Mouse (Mus musculus) bone marrow macrophage, adult 2 months (primary cell): ENCODE results near the gene Gm5108. TPM values are rescaled to one million over a fixed set of nuclear protein-coding genes. Genes with fewer than 3 reads are reported as not detected.

ENCODE experiments used
- H3K27ac ChIP-seq: 2 replicates; pipeline ENCODE4 v1.5.1; 2012; ENCODE audit warnings: low read depth, low read length; ENCODE audit not compliant: insufficient read depth
- H3K4me1 ChIP-seq: 2 replicates; pipeline ENCODE4 v1.6.1; 2012; ENCODE audit warnings: low read length; ENCODE audit not compliant: control insufficient read depth, insufficient read depth
- H3K4me3 ChIP-seq: 2 replicates; pipeline ENCODE4 v1.5.1; 2012; ENCODE audit warnings: mild to moderate bottlenecking, low read length, moderate library complexity; ENCODE audit not compliant: insufficient read depth
- CTCF ChIP-seq: IDR thresholded peaks from 2 replicates; pipeline ENCODE4 v1.5.1; 2012; ENCODE audit warnings: low read depth, mild to moderate bottlenecking, low read length, moderate library complexity
- POLR2A ChIP-seq: IDR thresholded peaks from 2 replicates; pipeline ENCODE4 v1.6.1; 2012; ENCODE audit warnings: mild to moderate bottlenecking, low read depth, low read length, borderline replicate concordance
- polyA plus RNA-seq: library from polyadenylated mRNA; stranded (reverse); fragments of >200 nt; gene quantifications from 2 replicates; pipeline ENCODE4 v1.2.4, GENCODE M21; 2012; ENCODE audit not compliant: missing spikeins, insufficient read depth, insufficient read length

Gm5108 gene
- polyA plus RNA-seq: not detected in 2 replicates

- no peak within 1 kb of the TSS for H3K27ac ChIP-seq
- peaks cover 10% of the 10 kb centered on the region for H3K4me1 ChIP-seq
- no peak within 1 kb of the TSS for H3K4me3 ChIP-seq
- TF ChIP-seq POLR2A: no peak
- TF ChIP-seq CTCF: no peak
These were observed at the start of gene Gm5108 for GRCm38 (mm10) chr5:67941369-67941768. Gene Gm5108 (plus strand): TSS chr5:67941669.

DNA sequence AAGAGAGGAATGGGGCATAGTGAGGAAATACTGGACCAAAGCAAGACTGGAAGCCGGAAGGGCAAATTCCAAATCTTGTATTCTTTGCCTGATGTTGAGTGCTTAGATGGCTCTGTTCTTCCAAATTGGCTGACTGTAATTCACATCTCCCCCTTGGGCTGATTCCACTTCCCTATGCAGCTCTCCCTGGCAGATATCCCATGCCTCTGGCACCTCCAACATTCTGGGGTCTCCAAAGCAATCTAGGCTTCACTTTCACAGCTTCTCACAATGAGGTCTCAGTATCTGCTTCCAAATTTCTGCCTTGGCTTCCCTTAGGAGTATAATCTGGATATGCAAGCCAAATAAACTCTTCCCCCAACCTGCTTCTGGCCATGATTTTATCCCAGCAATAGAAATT is 42.5 kb upstream of the Gm5108 start:
- Histone ChIP-seq H3K4me3 (no peak overlapping the region), H3K27ac (no peak overlapping the region), H3K4me1 (no peaks in the 10 kb centered on the region)
- no peak for TF ChIP-seq POLR2A

DNA sequence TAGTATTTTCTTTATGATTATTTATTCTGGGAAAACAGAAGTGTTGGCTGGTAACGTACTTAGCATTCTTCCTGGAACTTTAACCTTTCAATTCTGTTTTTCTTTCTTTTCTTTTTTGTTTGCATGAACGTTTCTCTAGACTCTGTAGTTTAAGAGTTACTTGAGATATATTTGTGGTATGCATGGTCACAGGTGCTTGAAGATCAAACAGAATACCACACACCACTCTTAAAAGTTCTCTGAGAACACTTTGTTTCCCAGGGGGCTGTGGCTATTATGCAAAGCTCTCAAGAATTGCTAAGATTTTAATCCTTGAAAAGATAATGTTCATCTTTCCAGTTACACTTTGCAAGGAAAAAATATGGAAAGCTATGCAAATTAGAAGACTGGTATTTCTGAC is 36.9 kb upstream of the Gm5108 start:
- Histone ChIP-seq H3K4me3 (no peak overlapping the region), H3K27ac (no peak overlapping the region), H3K4me1 (no peaks in the 10 kb centered on the region)
- TF ChIP-seq POLR2A (no peak), CTCF (no peak)

DNA sequence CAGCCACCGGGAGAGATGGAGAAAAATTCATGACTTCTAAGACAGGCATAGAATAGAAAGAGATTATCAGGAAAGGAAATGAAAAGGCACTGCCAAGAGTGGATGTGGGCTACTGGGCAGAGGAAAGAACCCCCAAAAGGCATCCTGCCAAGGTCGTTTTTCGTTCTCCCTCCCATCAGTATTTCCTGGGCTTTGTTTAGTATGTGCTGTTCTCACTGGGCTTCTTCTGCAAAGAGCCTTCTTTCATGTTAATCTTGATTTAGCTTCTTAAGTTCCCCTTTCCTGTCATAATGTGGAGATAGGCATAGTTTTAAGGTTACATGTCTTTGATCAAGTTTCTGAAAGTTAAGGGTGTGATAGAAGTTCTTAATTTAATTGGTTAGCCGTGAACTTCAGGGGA is 10.9 kb upstream of the Gm5108 start:
- Histone ChIP-seq H3K4me3 (no peak overlapping the region), H3K4me1 (no peaks in the 10 kb centered on the region), H3K27ac (no peak overlapping the region)
- no peak for TF ChIP-seq CTCF
- TF ChIP-seq POLR2A: no peak

- TF ChIP-seq CTCF: no peak
- no peaks in the 10 kb centered on the region for H3K4me1 ChIP-seq
- H3K27ac ChIP-seq: no peak overlapping the region
- no peak overlapping the region for H3K4me3 ChIP-seq
These were observed 9.8 kb upstream of the Gm5108 start for GRCm38 (mm10) chr5:67931623-67932022.

GRCm38 (mm10) chr5:67943199-67943598 is 1.7 kb downstream of the Gm5108 start:
- no peak overlapping the region for H3K4me3 ChIP-seq
- TF ChIP-seq POLR2A: no peak
- TF ChIP-seq CTCF: no peak
- peaks cover 10% of the 10 kb centered on the region for H3K4me1 ChIP-seq
- peak overlapping the region; percentile 44 for H3K27ac ChIP-seq

DNA sequence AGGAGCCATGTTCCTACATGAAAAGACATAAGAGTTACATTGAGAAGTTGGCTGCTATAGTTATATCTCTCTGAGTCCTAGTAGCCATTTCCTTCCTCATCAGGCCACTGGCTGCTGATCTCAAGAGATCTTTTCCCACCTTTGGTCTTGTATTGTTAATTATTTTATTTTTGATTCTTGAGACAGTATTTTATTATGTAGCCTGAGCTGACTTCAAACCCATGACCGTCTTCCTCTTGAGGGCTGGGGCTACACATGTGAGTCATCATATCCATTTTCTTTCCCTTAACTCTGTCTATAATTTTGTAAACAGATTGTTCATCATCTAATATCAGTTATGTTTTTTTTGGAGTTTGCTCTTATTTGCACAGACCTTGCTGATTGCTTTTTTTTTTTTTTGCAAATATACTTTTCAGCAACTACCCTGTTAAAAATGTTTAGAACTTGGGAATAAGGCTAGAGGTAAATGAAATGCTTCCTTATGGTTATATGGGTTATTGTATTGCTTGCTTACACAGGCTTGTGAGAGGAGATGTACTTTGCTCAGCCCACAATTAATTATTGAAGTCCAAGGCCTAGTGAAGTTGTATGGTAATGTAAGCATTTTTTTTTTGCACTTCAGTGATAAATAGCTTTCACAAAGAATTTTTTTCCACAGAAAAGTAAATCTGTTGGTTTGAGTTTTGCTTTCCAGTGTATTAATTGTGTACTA is 2.8 kb downstream of the Gm5108 start:
- no peak for TF ChIP-seq CTCF
- TF ChIP-seq POLR2A: no peak
- H3K4me1 ChIP-seq: peaks cover 10% of the 10 kb centered on the region
- no peak overlapping the region for H3K4me3 ChIP-seq
- no peak overlapping the region for H3K27ac ChIP-seq

DNA sequence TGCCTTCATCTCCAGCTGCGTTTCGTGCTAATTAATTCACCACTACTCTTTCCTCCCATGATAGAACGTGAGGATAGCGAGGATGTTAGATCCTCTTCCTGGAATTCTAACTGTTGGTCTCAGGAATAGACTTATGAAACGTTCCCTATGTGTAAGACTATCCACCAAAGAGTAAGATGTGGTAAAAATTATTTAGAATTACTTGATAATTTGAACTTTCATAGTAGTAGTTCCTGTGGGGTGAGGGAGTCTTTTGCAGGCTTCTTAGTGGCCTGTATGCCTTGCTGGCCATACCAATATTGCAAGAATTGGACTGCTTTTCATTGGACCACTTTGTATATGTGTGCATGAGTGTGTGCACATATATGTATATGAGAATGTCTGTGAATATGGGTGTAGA is 4.9 kb downstream of the Gm5108 start, which contains the start of gene Gm21905:
Gene Gm21905 (minus strand): TSS at position 101 of the 400 bp plus-strand sequence.
- TF ChIP-seq POLR2A: no peak
- no peak for TF ChIP-seq CTCF

DNA sequence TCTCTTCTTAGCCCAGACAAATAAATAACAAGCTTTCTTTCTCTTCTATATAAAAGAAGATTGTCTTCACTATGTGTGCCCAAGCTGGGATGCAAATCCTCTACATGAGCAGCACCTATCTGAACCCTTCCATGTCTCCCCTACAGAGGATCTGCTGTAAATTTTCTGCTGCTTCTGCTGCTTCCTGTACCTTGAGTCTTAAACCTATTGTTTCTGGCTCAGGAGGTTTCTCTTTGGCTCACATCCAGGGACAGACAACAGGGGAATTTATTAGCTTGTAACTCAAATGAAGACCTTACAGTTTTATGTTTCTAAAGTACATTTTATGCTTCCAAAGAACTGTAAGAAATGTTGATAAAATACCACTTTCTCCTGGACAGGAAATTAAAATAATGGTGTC is 5.5 kb downstream of the Gm5108 start:
- peaks cover 10% of the 10 kb centered on the region for H3K4me1 ChIP-seq
- H3K27ac ChIP-seq: no peak overlapping the region
- no peak overlapping the region for H3K4me3 ChIP-seq
- TF ChIP-seq CTCF (no peak), POLR2A (no peak)

More for the DNA sequence above, 4.9 kb downstream of the Gm5108 start, which contains the start of gene Gm21905:
- Histone ChIP-seq H3K4me1 (peaks cover 10% of the 10 kb centered on the region), H3K27ac (no peak within 1 kb of the TSS), H3K4me3 (no peak within 1 kb of the TSS)

GRCm38 (mm10) chr5:67948074-67948473 is 6.6 kb downstream of the Gm5108 start:
- Histone ChIP-seq H3K27ac (no peak overlapping the region), H3K4me1 (peaks cover 7% of the 10 kb centered on the region), H3K4me3 (no peak overlapping the region)
- TF ChIP-seq CTCF (no peak), POLR2A (no peak)
